Mouse (Mus musculus) lung, embryonic 16.5 days (tissue): ENCODE results near the gene Rab15. TPM values are rescaled to one million over a fixed set of nuclear protein-coding genes. Genes with fewer than 3 reads are reported as not detected.

Source experiments
- ATAC-seq: fragments of 200-750 bp; cut with Nextera tagmentation; 2 replicates; pipeline ENCODE4 v1.8.0; 2017; ENCODE audit warnings: low read depth, mild to moderate bottlenecking, moderate library complexity
- H3K27ac ChIP-seq: fragments of 300-500 bp; sonication (generic); 2 replicates; pipeline ENCODE4 v1.5.1; 2014; ENCODE audit warnings: mild to moderate bottlenecking, control low read depth, low read length
- H3K27me3 ChIP-seq: fragments of 300-500 bp; sonication (generic); 2 replicates; pipeline ENCODE4 v1.6.1; 2014; ENCODE audit warnings: low read depth, low read length, mixed read lengths; ENCODE audit not compliant: control insufficient read depth, insufficient read depth
- H3K36me3 ChIP-seq: fragments of 300-500 bp; sonication (generic); 2 replicates; pipeline ENCODE4 v1.6.1; 2014; ENCODE audit warnings: low read length; ENCODE audit not compliant: control insufficient read depth, insufficient read depth
- H3K4me1 ChIP-seq: fragments of 300-500 bp; sonication (generic); replicated peaks from 2 replicates; pipeline ENCODE4 v1.6.1; 2014; ENCODE audit warnings: low read length, mixed read lengths; ENCODE audit not compliant: control insufficient read depth, insufficient read depth
- H3K4me2 ChIP-seq: fragments of 300-500 bp; sonication (generic); 2 replicates; pipeline ENCODE4 v1.6.1; 2014; ENCODE audit warnings: low read depth, low read length, control low read depth
- H3K4me3 ChIP-seq: fragments of 300-500 bp; sonication (generic); 2 replicates; pipeline ENCODE4 v1.5.1; 2014; ENCODE audit warnings: mild to moderate bottlenecking, low read length, control low read depth
- H3K9ac ChIP-seq: fragments of 300-500 bp; sonication (generic); 2 replicates; pipeline ENCODE4 v1.6.1; 2014; ENCODE audit warnings: low read length, control low read depth
- H3K9me3 ChIP-seq: fragments of 300-500 bp; sonication (generic); 2 replicates; pipeline ENCODE4 v1.6.1; 2016; ENCODE audit warnings: low read length; ENCODE audit not compliant: control insufficient read depth
- WGBS: fragments of 180-500 bp; shearing (Covaris S2); extraction: QIAGEN DNeasy Blood & Tissue Kit; methylation state at CpG from one replicate; pipeline ENCODE4 v1.1.7; 2014; 5-methylcytosine and 5-hydroxymethylcytosine counted together
- polyA plus RNA-seq: library from polyadenylated mRNA; unstranded; fragments of >200 nt; fragmentation: Nextera tagmentation; extraction: Ambion mirVana; gene quantifications from 2 replicates; pipeline ENCODE4 v1.2.1, GENCODE M21; 2015

Gene Rab15
- polyA plus RNA-seq, 1 experiment from 2014 or later = 35.8 TPM

GRCm38 (mm10) chr12:76813543-76813942, 9.2 kb downstream of the Rab15 start:
- H3K27ac ChIP-seq = no peak overlapping the region
- no peaks in the 10 kb centered on the region for H3K36me3 ChIP-seq
- no peak overlapping the region for H3K4me3 ChIP-seq
- H3K4me1 ChIP-seq = peaks cover 14% of the 10 kb centered on the region
- H3K27me3 ChIP-seq = no peaks in the 10 kb centered on the region
- no peak overlapping the region for H3K9ac ChIP-seq
- WGBS = 59% methylated on average over 10 of the region's 10 CpGs
- H3K9me3 ChIP-seq = no peaks in the 10 kb centered on the region
- no peak overlapping the region for H3K4me2 ChIP-seq
- ATAC-seq = no peak

GRCm38 (mm10) chr12:76811006-76811405, 11.7 kb downstream of the Rab15 start:
- H3K27ac ChIP-seq = no peak overlapping the region
- no peak for ATAC-seq
- no peaks in the 10 kb centered on the region for H3K27me3 ChIP-seq
- H3K36me3 ChIP-seq = no peaks in the 10 kb centered on the region
- no peaks in the 10 kb centered on the region; the same call in 1 of the 2 replicates for H3K4me1 ChIP-seq
- WGBS = 91% methylated on average over 4 of the region's 4 CpGs
- no peaks in the 10 kb centered on the region for H3K9me3 ChIP-seq
- no peak overlapping the region for H3K4me2 ChIP-seq
- no peak overlapping the region for H3K9ac ChIP-seq
- H3K4me3 ChIP-seq = no peak overlapping the region

- 72% methylated on average over 5 of the region's 5 CpGs for WGBS
- Histone ChIP-seq H3K9me3 (no peaks in the 10 kb centered on the region), H3K27ac (no peak overlapping the region), H3K4me2 (no peak overlapping the region), H3K4me3 (no peak overlapping the region), H3K36me3 (no peaks in the 10 kb centered on the region), H3K4me1 (no peaks in the 10 kb centered on the region; the same call in 1 of the 2 replicates), H3K27me3 (no peaks in the 10 kb centered on the region), H3K9ac (no peak overlapping the region)
- ATAC-seq = no peak
These were observed 12.2 kb downstream of the Rab15 start for GRCm38 (mm10) chr12:76810491-76810890.

- Histone ChIP-seq H3K9ac (no peak overlapping the region), H3K9me3 (no peaks in the 10 kb centered on the region), H3K4me2 (no peak overlapping the region), H3K4me1 (no peaks in the 10 kb centered on the region), H3K4me3 (no peak overlapping the region), H3K27ac (no peak overlapping the region), H3K36me3 (no peaks in the 10 kb centered on the region), H3K27me3 (no peaks in the 10 kb centered on the region)
- 71% methylated on average over 10 of the region's 10 CpGs for WGBS
- no peak for ATAC-seq
These were observed 14.9 kb downstream of the Rab15 start for GRCm38 (mm10) chr12:76807796-76808195.

- no peak overlapping the region for H3K27ac ChIP-seq
- no peaks in the 10 kb centered on the region for H3K9me3 ChIP-seq
- no peak for ATAC-seq
- 82% methylated on average over 10 of the region's 10 CpGs for WGBS
- no peaks in the 10 kb centered on the region for H3K27me3 ChIP-seq
- no peak overlapping the region for H3K9ac ChIP-seq
- H3K4me1 ChIP-seq = no peaks in the 10 kb centered on the region
- no peak overlapping the region for H3K4me2 ChIP-seq
- H3K4me3 ChIP-seq = no peak overlapping the region
- H3K36me3 ChIP-seq = no peaks in the 10 kb centered on the region
These were observed 17.5 kb downstream of the Rab15 start for GRCm38 (mm10) chr12:76805056-76805811.

GRCm38 (mm10) chr12:76803700-76804252, 18.9 kb downstream of the Rab15 start:
- no peaks in the 10 kb centered on the region for H3K27me3 ChIP-seq
- no peaks in the 10 kb centered on the region for H3K4me1 ChIP-seq
- no peaks in the 10 kb centered on the region for H3K9me3 ChIP-seq
- H3K36me3 ChIP-seq = no peaks in the 10 kb centered on the region
- H3K9ac ChIP-seq = no peak overlapping the region
- ATAC-seq = peak; percentile 58; the same call in 1 of the 2 replicates
- H3K4me3 ChIP-seq = no peak overlapping the region
- WGBS = 49% methylated on average over 7 of the region's 7 CpGs
- no peak overlapping the region for H3K27ac ChIP-seq
- H3K4me2 ChIP-seq = no peak overlapping the region

GRCm38 (mm10) chr12:76803028-76803427, 19.7 kb downstream of the Rab15 start:
- Histone ChIP-seq H3K27me3 (no peaks in the 10 kb centered on the region), H3K27ac (no peak overlapping the region), H3K4me1 (no peaks in the 10 kb centered on the region), H3K4me2 (no peak overlapping the region), H3K9me3 (no peaks in the 10 kb centered on the region), H3K36me3 (no peaks in the 10 kb centered on the region), H3K4me3 (no peak overlapping the region), H3K9ac (no peak overlapping the region)
- 87% methylated on average over 10 of the region's 10 CpGs for WGBS
- no peak for ATAC-seq

- no peaks in the 10 kb centered on the region for H3K9me3 ChIP-seq
- ATAC-seq = no peak
- H3K27ac ChIP-seq = no peak overlapping the region; the same call in 1 of the 2 replicates
- no peak overlapping the region for H3K9ac ChIP-seq
- WGBS = 46% methylated on average over 5 of the region's 5 CpGs
- no peak overlapping the region for H3K4me3 ChIP-seq
- H3K4me2 ChIP-seq = no peak overlapping the region
- H3K36me3 ChIP-seq = no peaks in the 10 kb centered on the region
- H3K4me1 ChIP-seq = no peaks in the 10 kb centered on the region; the same call in 1 of the 2 replicates
- H3K27me3 ChIP-seq = no peaks in the 10 kb centered on the region
These were observed 24.5 kb downstream of the Rab15 start for GRCm38 (mm10) chr12:76798008-76798720.

- ATAC-seq = no peak
- Histone ChIP-seq H3K27me3 (no peaks in the 10 kb centered on the region), H3K36me3 (no peaks in the 10 kb centered on the region), H3K27ac (no peak overlapping the region), H3K9me3 (no peaks in the 10 kb centered on the region), H3K4me1 (no peaks in the 10 kb centered on the region; the same call in 1 of the 2 replicates), H3K4me2 (no peak overlapping the region), H3K4me3 (no peak overlapping the region), H3K9ac (no peak overlapping the region)
- 67% methylated on average over 7 of the region's 7 CpGs for WGBS
These were observed 25.7 kb downstream of the Rab15 start for GRCm38 (mm10) chr12:76796938-76797539.
